Mouse (Mus musculus) kidney, postnatal 25 days (tissue): ENCODE results near the gene Clic4.

Experiments
- DNase-seq, 2 experiments: peaks; one replicate each; pipeline ENCODE4 v3.0.0; 2021; ENCODE audit warnings: mixed read lengths in 2 of 2

Clic4 gene

GRCm38 (mm10) chr4:135272640-135273306, at the start of gene Clic4:
Clic4 (minus strand) TSS chr4:135272814.
- peak; percentile 99 to 100 for DNase-seq

GRCm38 (mm10) chr4:135317966-135318365, 45.4 kb upstream of the Clic4 start:
- peak; percentile 74 to 83 for DNase-seq

GRCm38 (mm10) chr4:135317539-135317938, 44.9 kb upstream of the Clic4 start:
- DNase-seq = no peak

- no peak for DNase-seq
Observed at GRCm38 (mm10) chr4:135315287-135315686, 42.7 kb upstream of the Clic4 start.

GRCm38 (mm10) chr4:135314419-135314832, 41.8 kb upstream of the Clic4 start:
- DNase-seq = no peak

- DNase-seq = peak in 1 of 2 experiments; percentile 63
Observed at GRCm38 (mm10) chr4:135313761-135314241, 41.2 kb upstream of the Clic4 start.

- peak; percentile 27 to 58 for DNase-seq
Observed at GRCm38 (mm10) chr4:135313111-135313691, 40.6 kb upstream of the Clic4 start.

- DNase-seq = peak; percentile 81 to 89
Observed at GRCm38 (mm10) chr4:135312706-135313105, 40.1 kb upstream of the Clic4 start.

GRCm38 (mm10) chr4:135310371-135310770, 37.8 kb upstream of the Clic4 start:
- peak; percentile 48 to 75 for DNase-seq

GRCm38 (mm10) chr4:135309726-135310125, 37.1 kb upstream of the Clic4 start:
- no peak for DNase-seq

- DNase-seq = no peak
Observed at GRCm38 (mm10) chr4:135309112-135309659, 36.6 kb upstream of the Clic4 start.

- DNase-seq = peak; percentile 48 to 56
Observed at GRCm38 (mm10) chr4:135306971-135307632, 34.5 kb upstream of the Clic4 start.

- peak; percentile 83 to 92 for DNase-seq
Observed at GRCm38 (mm10) chr4:135306533-135306932, 33.9 kb upstream of the Clic4 start.

- no peak for DNase-seq
Observed at GRCm38 (mm10) chr4:135302261-135302660, 29.6 kb upstream of the Clic4 start.

GRCm38 (mm10) chr4:135301166-135301565, 28.6 kb upstream of the Clic4 start:
- no peak for DNase-seq

- DNase-seq = no peak
Observed at GRCm38 (mm10) chr4:135300248-135301041, 27.8 kb upstream of the Clic4 start.

GRCm38 (mm10) chr4:135298680-135299079, 26.1 kb upstream of the Clic4 start:
- no peak for DNase-seq

- DNase-seq = no peak
Observed at GRCm38 (mm10) chr4:135297931-135298546, 25.4 kb upstream of the Clic4 start.

- DNase-seq = no peak
Observed at GRCm38 (mm10) chr4:135297146-135297545, 24.5 kb upstream of the Clic4 start.

- DNase-seq = no peak
Observed at GRCm38 (mm10) chr4:135296565-135296964, 24.0 kb upstream of the Clic4 start.

- DNase-seq = no peak
Observed at GRCm38 (mm10) chr4:135293813-135294212, 21.2 kb upstream of the Clic4 start.

GRCm38 (mm10) chr4:135292477-135293089, 20.0 kb upstream of the Clic4 start:
- DNase-seq = peak; percentile 60 to 87
